Mouse (Mus musculus) hindbrain, embryonic 16.5 days (tissue): ENCODE results near the gene Idh3b. TPM values are rescaled to one million over a fixed set of nuclear protein-coding genes. Genes with fewer than 3 reads are reported as not detected.

Experiments used
- ATAC-seq: fragments of 200-750 bp; cut with Nextera tagmentation; 2 replicates; pipeline ENCODE4 v1.8.0; 2017; ENCODE audit warnings: moderate TSS enrichment, moderate library complexity
- H3K27ac ChIP-seq: fragments of 300-500 bp; sonication (generic); 2 replicates; pipeline ENCODE4 v1.5.1; 2014; ENCODE audit warnings: low read depth, mild to moderate bottlenecking, control low read depth, low read length, moderate library complexity
- H3K27me3 ChIP-seq: fragments of 300-500 bp; sonication (generic); replicated peaks from 2 replicates; pipeline ENCODE4 v1.6.1; 2014; ENCODE audit warnings: low read length; ENCODE audit not compliant: control insufficient read depth, insufficient read depth
- H3K36me3 ChIP-seq: fragments of 300-500 bp; sonication (generic); 2 replicates; pipeline ENCODE4 v1.6.1; 2014; ENCODE audit warnings: mild to moderate bottlenecking, low read length, moderate library complexity, mixed read lengths; ENCODE audit not compliant: control insufficient read depth, insufficient read depth
- H3K4me1 ChIP-seq: fragments of 300-500 bp; sonication (generic); 2 replicates; pipeline ENCODE4 v1.6.1; 2014; ENCODE audit warnings: low read depth, low read length; ENCODE audit not compliant: control insufficient read depth, insufficient read depth
- H3K4me2 ChIP-seq: fragments of 300-500 bp; sonication (generic); 2 replicates; pipeline ENCODE4 v1.6.1; 2014; ENCODE audit warnings: mild to moderate bottlenecking, low read length, control low read depth, moderate library complexity
- H3K4me3 ChIP-seq: fragments of 300-500 bp; sonication (generic); 2 replicates; pipeline ENCODE4 v1.5.1; 2014; ENCODE audit warnings: mild to moderate bottlenecking, low read length, control low read depth, moderate library complexity
- H3K9ac ChIP-seq: fragments of 300-500 bp; sonication (generic); 2 replicates; pipeline ENCODE4 v1.6.1; 2014; ENCODE audit warnings: low read depth, mild to moderate bottlenecking, control low read depth, low read length, moderate library complexity
- H3K9me3 ChIP-seq: fragments of 300-500 bp; sonication (generic); 2 replicates; pipeline ENCODE4 v1.6.1; 2014; ENCODE audit warnings: mild to moderate bottlenecking, low read length, moderate library complexity; ENCODE audit not compliant: control insufficient read depth
- WGBS: fragments of 180-500 bp; shearing (Covaris S2); extraction: QIAGEN DNeasy Blood & Tissue Kit; methylation state at CpG from one replicate; pipeline ENCODE4 v1.1.7; 2014; 5-methylcytosine and 5-hydroxymethylcytosine counted together
- polyA plus RNA-seq: library from polyadenylated mRNA; unstranded; fragments of >200 nt; fragmentation: Nextera tagmentation; extraction: Ambion mirVana; gene quantifications from 2 replicates; pipeline ENCODE4 v1.2.1, GENCODE M21; 2015

Idh3b gene
- polyA plus RNA-seq = 201 and 222 TPM in 2 replicates

GRCm38 (mm10) chr2:130283854-130284654, at the start of gene Idh3b:
Idh3b (minus strand) TSS chr2:130284547.
- Histone ChIP-seq H3K27me3 (no peaks in the 10 kb centered on the region), H3K27ac (0 out of 2 replicates have a peak within 1 kb of the TSS, but pooled peaks have one; percentile 48), H3K4me3 (peak within 1 kb of the TSS; percentile 81), H3K4me2 (peak within 1 kb of the TSS; percentile 93), H3K9ac (peak within 1 kb of the TSS; percentile 86), H3K9me3 (no peaks in the 10 kb centered on the region), H3K4me1 (peaks cover 7% of the 10 kb centered on the region), H3K36me3 (peaks cover 21% of the 10 kb centered on the region)
- peak; percentile 87 for ATAC-seq
- WGBS = under 1% methylated on average over 43 of the region's 51 CpGs

- no peaks in the 10 kb centered on the region for H3K36me3 ChIP-seq
- WGBS = 81% methylated on average over 2 of the region's 2 CpGs
- no peak overlapping the region for H3K27ac ChIP-seq
- no peak overlapping the region for H3K4me2 ChIP-seq
- H3K9ac ChIP-seq = no peak overlapping the region
- no peak overlapping the region for H3K4me3 ChIP-seq
- no peak for ATAC-seq
- H3K9me3 ChIP-seq = no peaks in the 10 kb centered on the region
- no peaks in the 10 kb centered on the region for H3K4me1 ChIP-seq
- no peaks in the 10 kb centered on the region for H3K27me3 ChIP-seq
Measured at GRCm38 (mm10) chr2:130329502-130329901, 45.2 kb upstream of the Idh3b start.

GRCm38 (mm10) chr2:130327057-130327456, 42.7 kb upstream of the Idh3b start:
- ATAC-seq = no peak
- H3K9me3 ChIP-seq = no peaks in the 10 kb centered on the region
- H3K4me1 ChIP-seq = no peaks in the 10 kb centered on the region
- H3K36me3 ChIP-seq = no peaks in the 10 kb centered on the region
- H3K4me2 ChIP-seq = no peak overlapping the region
- no peaks in the 10 kb centered on the region for H3K27me3 ChIP-seq
- 79% methylated on average over 1 of the region's 1 CpGs for WGBS
- no peak overlapping the region for H3K9ac ChIP-seq
- H3K27ac ChIP-seq = no peak overlapping the region
- no peak overlapping the region for H3K4me3 ChIP-seq

GRCm38 (mm10) chr2:130303014-130303413, 18.7 kb upstream of the Idh3b start:
- no peaks in the 10 kb centered on the region for H3K9me3 ChIP-seq
- no peak overlapping the region for H3K4me2 ChIP-seq
- no peak overlapping the region for H3K27ac ChIP-seq
- ATAC-seq = no peak
- peaks cover 8% of the 10 kb centered on the region for H3K36me3 ChIP-seq
- no peak overlapping the region for H3K4me3 ChIP-seq
- H3K27me3 ChIP-seq = no peaks in the 10 kb centered on the region
- no peaks in the 10 kb centered on the region for H3K4me1 ChIP-seq
- 52% methylated on average over 4 of the region's 4 CpGs for WGBS
- H3K9ac ChIP-seq = no peak overlapping the region

GRCm38 (mm10) chr2:130297580-130297979, 13.2 kb upstream of the Idh3b start:
- no peaks in the 10 kb centered on the region for H3K36me3 ChIP-seq
- H3K27ac ChIP-seq = no peak overlapping the region
- H3K4me2 ChIP-seq = no peak overlapping the region
- H3K4me1 ChIP-seq = peaks cover 20% of the 10 kb centered on the region
- no peak for ATAC-seq
- H3K9ac ChIP-seq = no peak overlapping the region
- no peaks in the 10 kb centered on the region for H3K27me3 ChIP-seq
- no peaks in the 10 kb centered on the region for H3K9me3 ChIP-seq
- no peak overlapping the region for H3K4me3 ChIP-seq
- 84% methylated on average over 9 of the region's 9 CpGs for WGBS

- H3K4me2 ChIP-seq = peak overlapping the region; percentile 78
- H3K27me3 ChIP-seq = no peaks in the 10 kb centered on the region
- H3K9ac ChIP-seq = peak overlapping the region; percentile 90
- H3K36me3 ChIP-seq = no peaks in the 10 kb centered on the region
- no peaks in the 10 kb centered on the region for H3K9me3 ChIP-seq
- no peak for ATAC-seq
- H3K4me3 ChIP-seq = peak overlapping the region; percentile 86
- H3K4me1 ChIP-seq = peaks cover 21% of the 10 kb centered on the region
- WGBS = 3% methylated on average over 20 of the region's 20 CpGs
- no peak overlapping the region for H3K27ac ChIP-seq
Measured at GRCm38 (mm10) chr2:130296134-130296745, 11.9 kb upstream of the Idh3b start.

- Histone ChIP-seq H3K9ac (peak overlapping the region; percentile 90), H3K27me3 (no peaks in the 10 kb centered on the region), H3K36me3 (no peaks in the 10 kb centered on the region), H3K4me2 (peak overlapping the region; percentile 78), H3K4me3 (peak overlapping the region; percentile 86), H3K4me1 (peaks cover 22% of the 10 kb centered on the region), H3K9me3 (no peaks in the 10 kb centered on the region), H3K27ac (peak overlapping the region; percentile 80)
- 0% methylated on average over 48 of the region's 99 CpGs for WGBS
- ATAC-seq = peak; percentile 77
Measured at GRCm38 (mm10) chr2:130295331-130296133, 11.2 kb upstream of the Idh3b start.

- Histone ChIP-seq H3K27ac (peak within 1 kb of the TSS; percentile 80), H3K36me3 (no peaks in the 10 kb centered on the region), H3K9me3 (no peaks in the 10 kb centered on the region), H3K4me1 (peaks cover 22% of the 10 kb centered on the region), H3K9ac (peak within 1 kb of the TSS; percentile 90), H3K4me3 (peak within 1 kb of the TSS; percentile 86), H3K4me2 (peak within 1 kb of the TSS; percentile 78), H3K27me3 (no peaks in the 10 kb centered on the region)
- 0% methylated on average over 18 of the region's 39 CpGs for WGBS
- ATAC-seq = peak; percentile 83
Measured at GRCm38 (mm10) chr2:130294936-130295277, 10.6 kb upstream of the Idh3b start, which contains the start of gene Ebf4. Ebf4 (plus strand) TSS chr2:130295169.
